Comparison of ENCODE assay signal across 18 mouse cellular contexts in the genomic region with DNA sequence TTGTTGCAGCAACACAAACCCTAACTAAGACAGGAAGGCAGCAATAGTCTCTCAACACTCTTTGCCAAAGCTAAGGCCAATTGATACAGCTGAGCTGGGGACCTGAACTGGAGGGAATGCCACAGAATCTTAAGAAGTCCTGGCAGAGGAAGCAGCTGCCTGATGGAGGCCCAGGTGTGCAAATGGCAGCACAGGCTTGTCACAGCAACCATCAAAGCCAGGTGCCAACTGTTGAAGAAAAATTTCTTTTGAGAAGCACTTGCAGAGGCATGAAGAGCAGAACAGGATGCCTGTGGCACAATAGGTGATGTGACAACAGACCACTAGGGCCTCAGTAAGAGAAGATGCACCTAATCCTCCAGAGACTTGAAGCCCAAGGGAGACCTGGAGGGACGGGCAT.
"Had no signal": no experiment of that assay in that cellular context is flagged by ENCODE, and none has a peak within 500 bp of the region (broad histone marks: within the 10 kb centered on the region; RNA-seq: fewer than 3 reads in every experiment).

No protein-coding gene starts in this region.

- ATAC-seq: hindbrain, postnatal 0 days; inflammation-experienced regulatory T-cells, adult 6 months; intestine, embryonic 16.5 days; liver, postnatal 0 days; midbrain, embryonic 15.5 days had no signal

- H3K27ac ChIP-seq: hindbrain, postnatal 0 days; liver, embryonic 14.5 days; lung, embryonic 15.5 days; midbrain, embryonic 12.5 days; midbrain, embryonic 15.5 days; neural tube, embryonic 13.5 days had no signal

- H3K9ac ChIP-seq: liver, embryonic 14.5 days; liver, postnatal 0 days; lung, embryonic 15.5 days; midbrain, embryonic 12.5 days; midbrain, embryonic 15.5 days; neural tube, embryonic 13.5 days had no signal

- DNase-seq: kidney, adult 18-20 months; kidney, adult 9 months; kidney, postnatal 14 days; kidney, postnatal 4 days; layer of hippocampus, adult 9-11 months; liver, postnatal 0 days; lung, postnatal 10 days; lung, postnatal 36 days had no signal

- H3K4me2 ChIP-seq: lung, embryonic 15.5 days; midbrain, embryonic 12.5 days; midbrain, embryonic 15.5 days; neural tube, embryonic 13.5 days had no signal

- H3K9me3 ChIP-seq: lung, embryonic 15.5 days; midbrain, embryonic 12.5 days; midbrain, embryonic 15.5 days; neural tube, embryonic 13.5 days had no signal

- H3K27me3 ChIP-seq: lung, embryonic 15.5 days; megakaryocyte, embryonic 14.5 days; midbrain, embryonic 12.5 days; midbrain, embryonic 15.5 days; neural tube, embryonic 13.5 days had no signal

- H3K4me1 ChIP-seq: lung, embryonic 15.5 days; megakaryocyte, embryonic 14.5 days; midbrain, embryonic 12.5 days; midbrain, embryonic 15.5 days; neural tube, embryonic 13.5 days had no signal

- H3K36me3 ChIP-seq: lung, embryonic 15.5 days; midbrain, embryonic 12.5 days; midbrain, embryonic 15.5 days; neural tube, embryonic 13.5 days had no signal

- H3K4me3 ChIP-seq: lung, embryonic 15.5 days; megakaryocyte, embryonic 14.5 days; midbrain, embryonic 12.5 days; midbrain, embryonic 15.5 days; myocyte; neural tube, embryonic 13.5 days had no signal
